Mouse (Mus musculus) left cerebral cortex, adult 2 months (tissue): ENCODE data around the gene Renbp. TPM values are rescaled to one million over a fixed set of nuclear protein-coding genes. Genes with fewer than 3 reads are reported as not detected.

Source experiments
- DNase-seq, 2 experiments: peaks; one replicate each; pipeline ENCODE4 v3.0.0; 2021 to 2022; ENCODE audit warnings: low spot score in 2 of 2, mixed read lengths in 1 of 2; ENCODE audit errors: extremely low spot score in 1 of 2
- H3K27ac ChIP-seq: fragments of 200-600 bp; 2 replicates; pipeline ENCODE4 v1.8.1; 2022
- H3K4me3 ChIP-seq: fragments of 200-600 bp; 2 replicates; pipeline ENCODE4 v1.8.1; 2022
- CTCF ChIP-seq: fragments of 200-600 bp; IDR thresholded peaks from 2 replicates; pipeline ENCODE4 v1.8.1; 2022; ENCODE audit warnings: antibody characterized with exemption, mild to moderate bottlenecking, moderate library complexity
- intact Hi-C: fragments of 180-260 bp; cut with DNase I; formaldehyde crosslinking; loops from one replicate; pipeline ENCODE4 v1.15.1; 2025
- total RNA-seq, 2 experiments: library from RNA; stranded (reverse); gene quantifications; 2 replicates each; pipeline ENCODE4 v1.2.3; 2021

Renbp gene
- total RNA-seq, 2 experiments from 2014 or later: 5.2 to 6.0 TPM

DNA sequence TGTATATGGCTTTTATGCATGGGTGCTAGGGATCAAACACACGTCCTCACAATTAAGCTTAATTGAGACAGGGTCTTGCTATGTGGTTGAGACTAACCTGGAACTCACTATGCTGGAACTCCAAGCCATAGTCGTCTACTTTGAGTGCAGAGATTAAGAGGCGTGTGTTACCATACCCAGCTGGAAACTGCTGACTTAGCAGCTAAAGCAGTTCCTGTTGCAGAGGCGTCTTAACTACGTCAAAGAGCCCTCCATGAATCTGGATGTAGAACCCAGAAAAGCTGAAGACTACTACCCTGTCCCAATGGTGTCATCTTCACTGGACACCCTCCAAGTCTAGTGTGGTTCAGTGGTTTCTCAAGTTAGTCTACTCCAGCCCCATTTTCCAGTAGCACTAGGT, 12.0 kb downstream of the Renbp start:
- Histone ChIP-seq H3K27ac (no peak overlapping the region), H3K4me3 (no peak overlapping the region)
- no peak for DNase-seq
- intact Hi-C loops: no loop called here
- TF ChIP-seq CTCF: no peak

GRCm38 (mm10) chrX:73916945-73917344, 13.7 kb downstream of the Renbp start:
- no peak for TF ChIP-seq CTCF
- Histone ChIP-seq H3K4me3 (no peak overlapping the region), H3K27ac (no peak overlapping the region)
- intact Hi-C loops: no loop called here
- DNase-seq: no peak

DNA sequence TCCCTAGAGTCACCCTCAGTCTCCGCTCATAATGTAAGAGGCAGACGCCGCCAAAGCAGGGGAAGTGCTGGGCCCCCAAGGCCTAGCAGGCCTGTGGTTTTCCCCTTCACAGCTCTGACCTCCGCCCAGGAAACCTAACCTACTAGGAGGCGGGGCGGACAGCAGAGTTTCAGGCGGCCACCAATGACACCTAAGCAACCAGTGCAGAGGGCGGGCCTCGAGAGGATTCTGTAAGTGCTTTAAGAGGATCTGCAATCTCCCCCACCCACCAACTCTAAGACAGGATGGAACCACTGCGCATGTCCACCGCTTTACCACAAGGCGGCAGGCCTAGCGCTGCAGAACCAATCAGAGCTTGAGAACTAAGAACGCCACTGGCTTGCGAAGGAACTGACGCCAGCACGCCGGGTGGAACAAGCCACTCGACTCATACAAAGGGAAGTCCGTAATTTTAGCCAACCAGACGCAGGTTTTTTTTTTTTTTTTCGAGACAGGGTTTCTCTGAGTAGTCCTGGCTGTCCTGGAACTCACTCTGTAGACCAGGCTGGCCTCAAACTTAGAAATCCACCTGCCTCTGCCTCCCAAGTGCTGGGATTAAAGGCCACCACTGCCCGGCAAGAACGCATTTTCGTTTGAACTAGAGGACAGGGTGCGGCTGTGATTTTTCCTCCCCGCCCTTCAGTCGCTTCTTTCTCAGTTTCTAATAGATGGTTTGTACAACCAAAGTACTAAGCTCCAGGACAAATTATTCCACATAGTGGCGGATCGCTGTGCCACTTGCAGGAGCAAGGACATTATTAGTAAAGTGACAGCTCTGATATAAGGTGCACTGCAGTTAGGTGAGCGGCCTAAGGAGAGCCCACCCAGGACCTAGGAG, 15.6 kb downstream of the Renbp start:
- Histone ChIP-seq H3K4me3 (peak overlapping the region; percentile 31), H3K27ac (peak overlapping the region; percentile 80)
- intact Hi-C loops: no loop called here
- TF ChIP-seq CTCF: peak; percentile 48
- peak; percentile 72 to 87 for DNase-seq

DNA sequence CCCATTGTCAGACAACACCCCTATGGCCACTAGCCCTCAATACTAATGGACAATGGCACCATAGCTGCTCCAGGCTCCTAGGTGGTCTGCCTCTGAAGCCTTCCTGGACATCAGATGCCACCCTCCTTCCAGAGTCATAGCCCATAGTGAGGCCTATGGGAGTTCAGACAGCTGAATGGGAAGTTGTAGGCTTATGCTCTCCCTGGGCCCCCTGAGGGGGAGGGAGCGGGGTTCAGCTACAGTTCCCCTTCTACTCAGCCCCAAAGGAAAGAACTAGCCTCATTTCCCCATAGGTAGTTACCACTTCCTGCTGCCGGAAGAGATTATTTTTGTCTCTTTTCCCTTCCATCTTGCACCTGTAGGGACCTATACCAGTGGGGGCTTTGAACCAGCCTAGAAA, 19.1 kb downstream of the Renbp start:
- intact Hi-C loops: no loop called here
- no peak for TF ChIP-seq CTCF
- no peak for DNase-seq

GRCm38 (mm10) chrX:73911156-73911555, 19.5 kb downstream of the Renbp start:
- intact Hi-C loops: no loop called here
- DNase-seq: no peak
- H3K4me3 ChIP-seq: no peak overlapping the region
- TF ChIP-seq CTCF: no peak
- H3K27ac ChIP-seq: no peak overlapping the region

More for the DNA sequence above, 19.1 kb downstream of the Renbp start:
- H3K27ac ChIP-seq: no peak overlapping the region
- no peak overlapping the region for H3K4me3 ChIP-seq

DNA sequence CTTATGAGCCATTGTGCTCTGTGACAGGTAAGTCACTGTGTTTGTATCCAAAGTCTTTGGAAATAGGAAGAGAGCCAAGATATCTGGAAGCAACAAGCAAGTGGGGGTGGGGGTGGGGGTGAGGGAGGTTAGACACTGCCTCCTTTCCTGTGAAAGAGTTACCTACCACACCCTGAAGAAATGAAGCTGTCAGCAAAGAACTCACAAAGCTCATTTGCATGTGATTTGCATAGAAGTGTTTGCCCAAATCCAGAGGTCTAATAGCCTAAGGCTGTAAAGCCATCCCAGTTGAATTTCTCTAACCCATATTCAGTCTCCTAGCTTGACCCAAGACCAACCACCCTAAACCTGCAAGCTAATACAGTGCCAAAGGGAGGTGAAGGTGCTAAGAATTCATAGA, 20.2 kb downstream of the Renbp start:
- intact Hi-C loops: no loop called here

DNA sequence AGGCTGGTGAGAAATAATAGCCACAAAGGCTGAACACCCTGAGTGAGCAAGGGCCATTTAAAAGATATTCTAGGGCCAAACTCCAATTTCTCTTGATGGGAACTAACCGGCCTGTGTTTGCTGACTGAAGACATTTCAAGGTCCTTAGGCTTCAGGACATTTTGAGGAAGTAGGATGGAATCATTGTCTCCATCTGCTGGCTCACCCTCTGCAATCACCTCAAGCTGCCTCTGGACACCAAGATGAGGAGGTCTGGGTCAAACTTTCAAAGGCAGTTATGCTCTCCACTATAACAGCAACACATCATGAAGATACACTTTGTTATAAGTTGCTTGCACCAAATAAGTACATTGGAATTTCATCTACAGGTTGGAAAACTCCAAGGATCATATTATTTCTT, 20.6 kb downstream of the Renbp start:
- DNase-seq: no peak
- Histone ChIP-seq H3K4me3 (no peak overlapping the region), H3K27ac (no peak overlapping the region)
- intact Hi-C loops: no loop called here
- no peak for TF ChIP-seq CTCF

More for the DNA sequence above, 20.2 kb downstream of the Renbp start:
- no peak for DNase-seq
- no peak for TF ChIP-seq CTCF
- Histone ChIP-seq H3K27ac (no peak overlapping the region), H3K4me3 (no peak overlapping the region)

DNA sequence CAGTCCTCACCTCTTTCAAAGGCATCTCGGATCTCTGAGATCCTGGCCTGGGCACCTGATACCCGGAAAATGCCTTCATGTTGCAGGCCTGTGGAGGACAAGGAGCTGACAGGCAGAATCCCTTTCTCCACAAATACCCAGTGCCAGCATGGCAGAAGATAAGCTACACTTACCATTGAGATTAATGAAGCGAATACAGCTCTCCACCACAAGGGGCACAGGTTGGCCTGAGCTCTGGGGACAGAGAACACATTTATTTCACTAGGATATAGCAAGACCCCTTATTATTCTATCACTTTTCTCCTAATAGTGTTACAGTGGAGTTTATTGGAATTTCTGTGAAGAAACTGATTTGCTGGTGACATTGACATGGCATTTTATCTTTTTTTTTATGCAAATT, 32.7 kb downstream of the Renbp start:
- H3K4me3 ChIP-seq: no peak overlapping the region
- no peak overlapping the region for H3K27ac ChIP-seq
- intact Hi-C loops: no loop called here
- TF ChIP-seq CTCF: peak; percentile 35
- no peak for DNase-seq

DNA sequence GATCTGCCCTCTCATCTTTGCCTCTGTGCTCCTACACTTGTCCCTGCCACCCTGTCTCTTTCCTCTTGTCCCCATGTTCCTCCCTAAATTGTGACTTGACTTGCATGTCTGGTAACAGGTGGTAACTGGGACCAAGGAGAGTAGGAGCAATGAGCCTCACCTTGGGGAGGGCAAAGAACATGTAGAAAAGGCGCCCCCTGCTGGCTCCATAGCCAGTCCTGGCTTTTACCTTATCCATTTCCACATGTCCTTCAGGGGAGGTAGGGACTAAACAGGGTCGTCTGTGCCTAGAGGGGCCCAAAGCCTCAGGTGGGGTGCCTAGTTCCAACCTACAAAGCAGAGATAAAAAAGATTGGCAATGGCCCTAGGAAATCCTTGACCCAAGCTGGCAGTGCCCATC, 34.9 kb downstream of the Renbp start, which contains the start of gene L1cam:
Gene L1cam (minus strand): TSS at position 387 of the 400 bp plus-strand sequence.
- Histone ChIP-seq H3K27ac (no peak within 1 kb of the TSS), H3K4me3 (no peak within 1 kb of the TSS)
- peak; percentile 22 to 43 for DNase-seq
- intact Hi-C loops: loop anchor here (2.0 kb wide), 1 partner anchor 97 kb away; no protein-coding TSS in a partner anchor
- TF ChIP-seq CTCF: peak; percentile 61

- intact Hi-C loops: no loop called here
- TF ChIP-seq CTCF: no peak
- no peak overlapping the region for H3K4me3 ChIP-seq
- H3K27ac ChIP-seq: no peak overlapping the region
- DNase-seq: no peak
Measured at GRCm38 (mm10) chrX:73892833-73893232, 37.8 kb downstream of the Renbp start.

- no peak within 1 kb of the TSS for H3K27ac ChIP-seq
- TF ChIP-seq CTCF: no peak
- no peak within 1 kb of the TSS for H3K4me3 ChIP-seq
- no peak for DNase-seq
- intact Hi-C loops: no loop called here
Measured at GRCm38 (mm10) chrX:73891551-73892152, 39.0 kb downstream of the Renbp start, which contains the start of gene Avpr2. Gene Avpr2 (plus strand): TSS chrX:73892102.

- Histone ChIP-seq H3K4me3 (no peak overlapping the region), H3K27ac (no peak overlapping the region)
- peak in 1 of 2 experiments; percentile 8 for DNase-seq
- intact Hi-C loops: no loop called here
- TF ChIP-seq CTCF: no peak; the same call in 1 of the 2 replicates
Measured at GRCm38 (mm10) chrX:73881463-73881862, 49.2 kb downstream of the Renbp start.
